Mouse (Mus musculus) thymus, postnatal 14 days (tissue): ENCODE measurements around the gene Ddx60.

Experiments
- DNase-seq: peaks from one replicate; pipeline ENCODE4 v3.0.0; 2021

Gene Ddx60

DNA sequence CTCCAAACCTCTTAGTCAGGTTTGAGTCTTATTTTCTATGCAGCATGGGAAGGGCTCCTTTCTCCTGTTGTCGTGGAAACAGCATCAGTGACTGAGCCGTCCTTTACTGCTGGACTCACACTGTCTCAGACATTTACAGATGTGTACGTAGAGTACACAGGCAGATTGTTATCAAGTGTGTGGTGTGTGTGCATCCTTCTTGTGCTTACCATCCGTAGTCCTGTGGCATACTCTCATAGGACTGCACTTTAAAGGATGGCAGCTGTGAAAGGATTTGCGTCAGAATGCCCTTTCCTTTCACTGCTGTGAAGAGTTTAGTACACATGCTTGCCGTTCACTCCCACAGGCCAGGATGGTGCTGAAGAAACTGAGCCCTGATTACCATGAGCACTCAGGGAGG, 61.6 kb downstream of the Ddx60 start:
- no peak for DNase-seq

DNA sequence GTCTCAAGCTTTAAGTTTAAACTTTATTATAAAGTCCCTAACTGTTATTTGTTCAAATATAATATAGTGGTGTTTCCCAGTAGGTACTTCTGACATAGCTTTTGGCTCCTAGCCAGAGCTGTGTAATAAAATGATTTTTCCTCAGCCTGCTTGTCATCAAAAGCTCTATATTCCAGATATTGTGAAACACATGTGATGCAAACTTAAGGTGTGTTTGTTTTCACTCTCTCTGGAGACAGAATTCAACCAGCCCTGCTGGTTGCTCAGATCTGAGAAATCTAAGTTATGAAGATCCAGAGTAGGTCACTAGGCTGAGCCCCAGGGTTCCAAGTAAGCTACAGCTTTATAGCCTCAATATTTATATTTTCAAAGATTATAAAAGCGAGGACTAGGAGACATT, 64.9 kb downstream of the Ddx60 start:
- no peak for DNase-seq

DNA sequence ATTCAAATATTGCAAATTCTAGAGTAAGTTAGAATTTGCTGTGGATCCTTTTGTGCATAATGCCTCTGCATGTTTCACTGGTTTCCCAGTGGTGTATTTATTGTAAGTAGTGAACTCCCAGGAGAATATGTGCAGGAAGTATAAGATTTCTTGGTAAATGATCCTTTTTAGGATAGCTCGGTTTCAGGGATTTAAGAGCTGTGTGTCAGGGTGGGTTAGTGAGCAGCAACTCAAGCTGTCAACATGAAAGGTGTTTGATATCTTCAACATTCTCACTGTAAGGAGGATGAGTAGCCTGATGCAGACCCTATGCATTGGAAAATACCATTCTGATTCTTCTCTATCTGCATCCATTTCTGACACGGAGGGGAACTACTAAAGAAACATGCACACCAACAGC, 69.2 kb downstream of the Ddx60 start:
- no peak for DNase-seq

DNA sequence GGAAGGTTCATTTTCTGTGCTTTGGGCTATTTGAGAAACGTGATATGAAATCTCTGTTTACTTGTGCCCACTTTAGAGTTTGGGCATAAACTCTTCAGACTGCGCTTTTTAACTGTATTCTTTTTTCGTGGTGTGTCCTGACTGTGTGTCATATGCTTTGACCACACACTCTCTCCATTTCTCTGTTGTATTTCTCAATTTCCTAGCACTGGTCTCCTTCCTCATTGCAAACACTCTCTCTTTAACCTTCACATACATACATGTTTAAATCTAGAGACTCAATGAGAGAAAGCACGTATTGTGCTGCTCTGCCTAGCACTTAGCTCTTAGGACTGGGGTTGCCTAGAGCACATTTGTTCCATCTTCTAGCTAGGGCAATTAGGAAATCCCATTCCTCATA, 86.3 kb downstream of the Ddx60 start:
- DNase-seq, result no peak

DNA sequence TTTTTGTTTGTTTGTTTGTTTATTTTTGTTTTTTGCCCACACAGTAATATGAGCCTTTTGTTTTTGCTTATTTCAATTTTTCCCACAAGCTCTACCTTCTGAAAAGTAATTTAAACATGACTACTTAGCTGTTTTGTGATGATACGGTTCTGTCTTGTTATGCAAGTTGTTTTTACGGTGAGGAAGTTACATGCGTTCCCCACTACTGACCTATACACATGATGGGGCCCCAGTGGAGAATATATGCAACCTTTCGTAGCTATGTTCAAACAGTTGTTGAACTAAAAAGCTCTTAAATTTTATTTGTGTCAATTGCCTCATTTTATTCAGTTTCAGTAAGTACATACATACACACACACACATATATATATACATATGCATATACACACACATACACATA, 86.7 kb downstream of the Ddx60 start:
- DNase-seq, result no peak

DNA sequence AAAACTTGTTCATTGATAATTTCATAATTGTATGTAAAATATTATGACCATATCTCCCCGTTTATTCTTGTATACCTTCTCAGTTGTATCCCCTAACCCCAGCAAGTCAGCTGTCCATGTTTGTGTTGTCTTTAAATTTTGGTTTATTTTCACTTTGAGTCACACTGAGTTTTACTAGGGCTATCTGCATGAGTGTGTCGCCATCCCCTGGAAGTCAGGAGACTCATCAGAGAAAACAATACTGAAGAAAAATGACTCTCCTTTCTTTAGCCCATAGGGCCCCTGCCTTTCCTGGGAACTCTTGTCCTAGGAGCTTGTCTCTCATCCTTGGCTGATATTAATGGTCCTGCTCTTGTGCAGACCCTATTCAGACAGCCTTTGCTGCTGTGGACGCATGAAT, 106.5 kb downstream of the Ddx60 start:
- DNase-seq, result no peak

DNA sequence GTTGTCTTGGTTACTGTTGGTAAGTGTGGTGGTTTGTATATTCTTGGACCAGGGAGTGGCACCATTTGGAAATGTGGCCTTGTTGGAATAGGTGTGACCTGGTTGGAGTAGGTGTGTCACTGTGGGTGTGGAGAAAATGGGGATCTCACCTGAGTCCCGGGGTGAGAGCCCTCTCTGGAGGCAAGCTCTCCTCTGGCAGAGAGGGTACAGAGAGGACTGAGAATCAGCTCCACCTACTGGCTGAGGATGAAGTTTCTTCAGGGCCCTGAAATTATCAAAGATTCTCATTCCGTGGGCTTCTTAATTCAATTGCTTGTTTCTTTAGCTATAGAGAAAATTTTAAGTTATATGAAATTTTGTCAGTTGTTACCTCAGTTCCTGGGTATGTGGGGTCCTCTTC, 118.9 kb downstream of the Ddx60 start:
- DNase-seq, result no peak

DNA sequence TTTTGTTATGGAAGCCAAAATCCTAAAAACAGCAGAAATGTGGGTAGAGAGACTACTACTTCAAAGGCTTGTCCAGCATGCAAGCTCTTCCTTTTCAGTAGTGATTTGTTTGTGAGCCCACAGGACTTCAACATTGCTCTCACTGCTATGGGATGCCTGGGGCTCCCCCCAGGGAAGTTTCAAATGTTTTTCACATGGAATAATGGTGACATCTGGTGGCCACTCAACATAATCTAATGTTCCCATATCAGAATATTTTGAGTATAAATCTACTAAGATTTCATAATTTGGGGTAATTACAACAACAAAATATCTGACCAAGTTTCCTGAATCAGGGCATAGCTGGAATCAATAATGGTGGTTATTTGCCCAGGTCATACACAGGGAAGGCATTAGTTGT, 132.5 kb downstream of the Ddx60 start:
- no peak for DNase-seq

DNA sequence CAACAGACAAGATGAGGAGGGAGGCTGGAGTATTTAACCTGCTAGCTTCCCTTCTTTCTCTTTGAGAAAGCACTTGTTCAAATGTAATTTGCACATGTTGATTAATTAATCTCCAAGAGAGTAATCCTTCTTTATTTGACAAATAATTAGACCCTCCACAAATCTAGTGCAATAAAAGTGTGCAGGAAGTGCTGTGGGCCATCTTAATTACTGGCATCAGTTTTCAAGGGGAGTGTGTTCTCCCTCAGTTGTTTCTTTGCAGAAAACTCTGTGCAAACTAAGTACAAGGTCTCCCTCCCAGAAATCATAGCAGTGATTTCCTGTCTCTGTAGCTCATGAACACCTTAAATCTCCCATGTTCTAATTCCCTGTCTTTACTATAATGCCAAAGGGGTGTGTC, 140.4 kb downstream of the Ddx60 start:
- DNase-seq, result no peak

DNA sequence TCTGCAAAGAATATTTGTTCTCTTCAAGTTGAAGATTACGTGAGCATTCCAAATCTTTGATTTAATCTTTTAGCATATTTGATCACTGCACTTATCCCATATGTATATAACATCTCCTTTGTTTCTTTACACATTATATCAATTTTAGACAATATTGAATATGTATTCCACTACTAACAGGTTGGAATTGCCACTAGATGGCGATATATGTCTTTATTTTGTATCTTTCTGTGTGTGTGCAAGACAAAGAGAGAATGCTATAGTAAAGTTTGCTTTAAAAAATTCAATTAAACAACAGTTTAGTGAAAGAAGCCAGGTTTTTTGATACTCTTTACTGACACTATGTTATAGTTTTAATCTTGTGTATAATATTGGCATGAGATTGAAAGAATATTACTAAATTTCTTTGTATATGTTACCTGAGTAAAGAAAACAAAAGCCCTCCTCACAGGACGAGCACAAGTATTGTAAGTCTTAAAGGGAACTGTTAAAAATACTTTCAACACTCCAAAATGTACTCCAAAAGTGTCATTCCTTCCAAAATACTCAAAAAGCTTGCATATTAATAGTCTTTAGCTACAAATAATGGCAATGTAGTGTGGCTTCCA, 152.4 kb downstream of the Ddx60 start:
- no peak for DNase-seq

DNA sequence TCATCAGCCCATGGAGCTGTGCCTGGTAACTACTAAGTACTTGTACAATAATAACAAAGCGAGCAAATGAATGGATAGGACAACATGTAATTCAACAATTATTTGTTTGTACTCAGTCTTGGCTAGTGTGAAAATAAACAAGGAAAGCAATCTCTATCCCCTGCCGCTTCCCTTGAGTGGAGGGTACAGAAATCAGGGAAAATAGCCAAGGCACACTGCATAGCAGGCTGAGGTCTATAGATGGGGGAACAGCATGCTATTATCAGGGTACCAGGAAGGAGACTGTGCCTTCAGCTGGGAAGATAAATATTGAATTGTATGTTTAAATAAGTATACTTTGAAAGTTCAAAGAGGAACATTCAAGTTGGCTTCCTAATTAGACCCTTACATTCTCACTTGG, 153.9 kb downstream of the Ddx60 start:
- DNase-seq, result no peak
